Mouse (Mus musculus) heart, postnatal 14 days (tissue): Measurements from ENCODE around the gene Dnajc22. TPM values are rescaled to one million over a fixed set of nuclear protein-coding genes. Genes with fewer than 3 reads are reported as not detected.

Experiments
- DNase-seq, 2 experiments: peaks; one replicate each; pipeline ENCODE4 v3.0.0; 2021 to 2022
- intact Hi-C: fragments of 180-260 bp; cut with DNase I; formaldehyde crosslinking; loops from one replicate; pipeline ENCODE4 v1.15.1; 2025
- microRNA-seq, 2 experiments: library from miRNA; unstranded; fragments of <30 nt; microRNA quantifications; one replicate each; pipeline ENCODE4 v1.2.0; 2021 to 2022
- total RNA-seq, 2 experiments: library from RNA; stranded (reverse); gene quantifications; 2 replicates each; pipeline ENCODE4 v1.2.3; 2021

Gene Dnajc22
- total RNA-seq, 2 experiments from 2014 or later, result 0.27 to 0.45 TPM

GRCm38 (mm10) chr15:99153466-99153865 is 60.5 kb downstream of the Dnajc22 start:
- no peak for DNase-seq
- intact Hi-C loops, result no loop called here

Small RNA genes lying within 50 kb of the gene (microRNA-seq; reads per million reads assigned to microRNA genes)
- 0 to 0.81 reads per million in 2 experiments for gene Mir6960

Other genes with a start within 250 kb of the Dnajc22 start
- gene Kmt2d, start 222.0 kb upstream of the Dnajc22 start, total RNA-seq, result 10 to 100 TPM; 63.2 to 64.5 TPM
- gene Rhebl1, start 198.6 kb upstream of the Dnajc22 start, total RNA-seq, result 1 to 10 TPM; 1.6 to 2.0 TPM
- 1 to 10 TPM; 2.0 to 2.7 TPM for gene Dhh, start 194.6 kb upstream of the Dnajc22 start, total RNA-seq
- gene Lmbr1l, start 174.9 kb upstream of the Dnajc22 start, total RNA-seq, result 10 to 100 TPM; 13.6 to 13.7 TPM
- gene Tuba1b, start 158.6 kb upstream of the Dnajc22 start, total RNA-seq, result 100 to 1,000 TPM; 164 to 218 TPM
- not detected for gene Gm49450, start 139.6 kb upstream of the Dnajc22 start, total RNA-seq
- 100 to 1,000 TPM; 116 to 154 TPM for gene Tuba1a, start 139.5 kb upstream of the Dnajc22 start, total RNA-seq
- 10 to 100 TPM; 42.2 to 57.4 TPM for gene Tuba1c, start 63.3 kb upstream of the Dnajc22 start, total RNA-seq
- gene Prph, start 38.0 kb upstream of the Dnajc22 start, total RNA-seq, result under 1 TPM; 0.44 to 0.86 TPM
- 1 to 10 TPM; 2.1 to 2.2 TPM for gene Troap, start 18.6 kb upstream of the Dnajc22 start, total RNA-seq
- not detected for gene C1ql4, start 5.4 kb upstream of the Dnajc22 start, total RNA-seq
- gene Spats2, start 32.7 kb downstream of the Dnajc22 start, total RNA-seq, result 10 to 100 TPM; 11.4 to 12.3 TPM
- under 1 TPM; 0.36 to 0.68 TPM for gene Kcnh3, start 131.7 kb downstream of the Dnajc22 start, total RNA-seq
- gene Mcrs1, start 158.8 kb downstream of the Dnajc22 start, total RNA-seq, result 10 to 100 TPM; 57.5 to 61.6 TPM
- gene Prpf40b, start 201.9 kb downstream of the Dnajc22 start, total RNA-seq, result 10 to 100 TPM; 25.5 to 26.3 TPM
- gene Fam186b, start 202.7 kb downstream of the Dnajc22 start, total RNA-seq, result not detected